Mouse (Mus musculus): Measurements from ENCODE around the gene Dyrk1b. TPM values are rescaled to one million over a fixed set of nuclear protein-coding genes. Genes with fewer than 3 reads are reported as not detected.

Dyrk1b gene
- polyA plus RNA-seq, 1 experiment from 2014 or later: 15.2 TPM

DNA sequence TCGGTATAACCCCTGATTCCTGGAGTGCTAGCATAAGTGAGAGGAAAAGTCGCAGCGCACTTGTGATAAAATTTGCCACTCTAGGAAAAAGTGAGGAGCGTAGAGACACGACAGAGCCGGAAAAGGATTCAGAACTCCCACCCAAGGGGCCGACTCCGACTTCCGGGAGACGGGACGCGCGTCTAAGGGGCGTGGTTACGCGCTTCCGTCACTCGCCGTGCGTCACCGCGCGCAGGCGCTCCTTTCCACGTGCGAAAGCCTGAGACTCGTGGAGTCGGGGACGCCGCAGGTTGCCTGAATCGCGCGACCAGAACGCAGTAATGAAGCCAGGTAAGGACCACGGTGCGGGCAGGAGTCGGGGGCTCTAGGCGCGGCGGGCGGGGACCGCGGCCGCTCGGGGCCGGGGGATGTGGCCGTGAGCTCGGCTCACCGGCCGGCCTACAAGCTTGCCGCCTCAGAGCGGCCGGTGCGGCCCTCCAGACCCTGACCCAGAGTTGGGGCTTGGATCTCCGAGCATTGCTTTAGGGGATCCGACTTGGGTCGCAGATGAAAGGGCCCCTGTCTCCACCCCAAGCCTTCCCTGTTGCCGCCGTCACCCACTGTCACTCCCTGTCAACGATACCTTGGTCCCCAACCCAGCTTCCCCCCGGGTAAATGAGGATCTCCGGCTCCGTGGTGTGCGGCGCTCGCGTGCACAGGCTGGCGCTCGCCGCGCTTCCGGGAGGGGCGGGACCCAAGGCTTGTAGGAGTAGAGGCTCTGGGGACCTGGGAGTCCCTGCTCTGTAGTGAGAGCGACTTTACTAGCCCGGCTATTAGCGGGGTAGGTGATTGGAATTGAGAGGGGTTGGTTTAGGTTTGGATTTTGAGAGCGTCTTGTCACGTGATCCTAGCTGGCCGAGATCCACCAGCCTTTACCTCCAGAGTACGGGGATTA lies 9.5 kb upstream of the Dyrk1b start, which contains the start of gene Fbl:
TSS of gene Fbl (plus strand) at position 222 of the 934 bp plus-strand sequence.
- Histone ChIP-seq H3K4me3 (replicated peaks) (peak within 1 kb of the TSS; percentile 97), H3K27me3 (no peaks in the 10 kb centered on the region), H3K4me1 (peaks cover 33% of the 10 kb centered on the region), H3K27ac (replicated peaks) (peak within 1 kb of the TSS; percentile 92), H3K9me3 (replicated peaks) (no peaks in the 10 kb centered on the region), H3K9ac (peak within 1 kb of the TSS; percentile 79), H3K36me3 (no peaks in the 10 kb centered on the region), H3K4me2 (replicated peaks) (peak within 1 kb of the TSS; percentile 92)
- WGBS: under 1% methylated on average over 80 of the region's 80 CpGs
- peak; percentile 91 for ATAC-seq (ENCODE audit: insufficient number of reproducible peaks, low FRiP score, low TSS enrichment, low read depth)

DNA sequence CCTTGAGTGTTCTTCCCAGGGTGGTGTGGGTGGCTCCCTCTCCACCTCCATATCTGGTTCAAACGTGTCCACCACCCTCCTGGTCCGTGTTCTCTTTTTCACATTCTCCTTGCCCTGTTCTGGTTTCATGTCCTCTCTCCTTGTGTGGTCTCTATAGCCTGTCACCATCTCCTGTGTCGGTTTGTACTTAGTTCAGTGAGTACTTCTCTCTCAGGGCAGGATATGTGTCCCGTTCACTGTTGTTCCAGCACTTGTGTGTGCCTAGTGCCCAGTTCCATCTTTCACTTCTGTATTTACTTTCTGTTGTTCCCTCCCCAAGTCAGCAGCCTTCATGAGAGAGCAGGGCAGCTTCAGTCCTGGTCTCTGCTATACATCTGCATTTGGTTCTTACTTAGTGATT lies 3.9 kb upstream of the Dyrk1b start:
- Histone ChIP-seq H3K4me3 (replicated peaks) (no peak overlapping the region), H3K9ac (no peak overlapping the region), H3K36me3 (peaks cover 35% of the 10 kb centered on the region), H3K9me3 (replicated peaks) (no peaks in the 10 kb centered on the region), H3K27me3 (no peaks in the 10 kb centered on the region), H3K4me1 (peaks cover 21% of the 10 kb centered on the region), H3K27ac (replicated peaks) (no peak overlapping the region), H3K4me2 (replicated peaks) (no peak overlapping the region)
- no peak for ATAC-seq (ENCODE audit: insufficient number of reproducible peaks, low FRiP score, low TSS enrichment, low read depth)
- 78% methylated on average over 4 of the region's 4 CpGs for WGBS

DNA sequence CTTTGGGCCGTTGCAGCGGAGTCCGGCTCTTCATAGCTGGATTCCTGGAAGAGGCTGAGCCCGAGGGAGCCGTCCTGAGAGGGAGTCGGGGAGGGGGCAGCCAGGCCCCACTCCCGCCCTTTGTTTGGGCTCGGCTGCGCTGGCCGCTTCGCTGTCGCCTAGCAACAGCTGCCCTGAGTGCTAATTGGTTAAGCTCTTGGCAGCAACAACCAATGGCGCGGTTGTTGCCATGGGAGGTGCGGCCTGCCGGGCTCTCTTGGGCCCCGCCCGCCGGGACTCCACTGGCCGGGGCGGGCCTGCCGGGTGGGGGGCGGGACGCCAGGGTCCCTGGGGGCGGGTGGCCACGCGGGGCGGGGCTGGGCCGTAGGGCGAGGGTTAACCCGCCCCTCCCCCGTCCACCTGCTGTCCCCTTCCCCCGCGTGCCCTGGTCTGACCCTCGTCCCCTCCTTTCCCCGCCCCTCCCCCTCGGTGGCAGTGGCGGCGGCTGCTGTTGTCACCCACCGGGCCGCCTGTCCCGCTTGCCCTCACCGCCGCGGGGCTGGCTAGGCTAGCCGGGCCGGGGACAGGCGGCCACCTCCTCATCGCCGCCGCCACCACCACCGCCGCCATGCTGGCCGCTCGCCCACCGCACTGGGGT lies 590 bp downstream of the Dyrk1b start:
- ATAC-seq (ENCODE audit: insufficient number of reproducible peaks, low FRiP score, low TSS enrichment, low read depth): peak; percentile 94
- Histone ChIP-seq H3K27me3 (no peaks in the 10 kb centered on the region), H3K36me3 (peaks cover 73% of the 10 kb centered on the region), H3K4me1 (peaks cover 13% of the 10 kb centered on the region), H3K4me2 (replicated peaks) (peak overlapping the region; percentile 82), H3K9ac (peak overlapping the region; percentile 81), H3K27ac (replicated peaks) (peak overlapping the region; percentile 91), H3K4me3 (replicated peaks) (peak overlapping the region; percentile 99), H3K9me3 (replicated peaks) (no peaks in the 10 kb centered on the region)
- WGBS: under 1% methylated on average over 42 of the region's 56 CpGs

DNA sequence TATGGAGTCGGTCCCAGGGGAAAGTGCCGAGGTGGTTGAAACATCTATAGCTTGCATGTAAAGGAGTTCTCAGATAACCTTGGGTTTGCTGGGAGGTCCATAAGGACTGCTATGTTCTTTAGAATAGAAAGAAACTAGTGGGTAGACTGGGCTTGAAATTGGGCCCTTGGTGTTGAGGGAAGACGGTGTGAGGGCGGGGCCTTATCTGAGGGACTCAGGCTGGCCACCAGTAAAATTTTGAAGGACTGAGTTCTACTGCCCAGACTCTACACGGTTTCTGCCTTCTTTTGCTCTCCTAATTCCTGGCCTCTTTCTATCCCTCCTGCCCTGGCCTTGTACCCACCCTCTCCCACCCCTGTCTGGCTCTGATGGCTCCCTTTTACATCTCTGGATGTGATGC lies 1.6 kb downstream of the Dyrk1b start:
- no peak for ATAC-seq (ENCODE audit: insufficient number of reproducible peaks, low FRiP score, low TSS enrichment, low read depth)
- H3K27me3 ChIP-seq: no peaks in the 10 kb centered on the region
- peak overlapping the region; percentile 82 for H3K4me2 ChIP-seq (replicated peaks)
- WGBS: 80% methylated on average over 5 of the region's 5 CpGs
- H3K27ac ChIP-seq (replicated peaks): no peak overlapping the region
- no peaks in the 10 kb centered on the region for H3K9me3 ChIP-seq (replicated peaks)
- peak overlapping the region; percentile 81 for H3K9ac ChIP-seq
- H3K4me1 ChIP-seq: peaks cover 13% of the 10 kb centered on the region
- H3K36me3 ChIP-seq: peaks cover 73% of the 10 kb centered on the region
- peak overlapping the region; percentile 99 for H3K4me3 ChIP-seq (replicated peaks)

DNA sequence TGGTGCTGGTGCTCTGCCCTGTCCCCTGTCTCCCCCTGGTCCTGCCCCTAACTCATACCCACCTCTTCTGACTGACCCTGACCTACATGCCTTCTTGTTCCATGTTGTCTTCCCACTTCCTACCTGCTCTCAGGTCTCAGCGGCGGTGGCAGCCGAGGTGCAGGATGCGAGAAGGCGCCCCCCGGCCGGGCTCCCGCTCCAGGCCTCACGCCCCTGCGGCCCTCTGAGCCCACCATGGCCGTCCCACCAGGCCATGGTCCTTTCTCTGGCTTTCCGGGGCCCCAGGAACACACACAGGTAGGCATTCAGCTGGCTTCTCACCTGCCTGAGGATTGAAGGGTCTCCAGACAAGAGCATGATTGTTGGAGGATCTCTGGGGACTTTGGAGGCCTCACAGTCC lies 2.1 kb downstream of the Dyrk1b start:
- no peak overlapping the region for H3K4me2 ChIP-seq (replicated peaks)
- WGBS: 95% methylated on average over 12 of the region's 12 CpGs
- no peaks in the 10 kb centered on the region for H3K27me3 ChIP-seq
- no peak for ATAC-seq (ENCODE audit: insufficient number of reproducible peaks, low FRiP score, low TSS enrichment, low read depth)
- no peak overlapping the region for H3K9ac ChIP-seq
- peaks cover 73% of the 10 kb centered on the region for H3K36me3 ChIP-seq
- peaks cover 13% of the 10 kb centered on the region for H3K4me1 ChIP-seq
- no peak overlapping the region for H3K4me3 ChIP-seq (replicated peaks)
- H3K27ac ChIP-seq (replicated peaks): no peak overlapping the region
- no peaks in the 10 kb centered on the region for H3K9me3 ChIP-seq (replicated peaks)

DNA sequence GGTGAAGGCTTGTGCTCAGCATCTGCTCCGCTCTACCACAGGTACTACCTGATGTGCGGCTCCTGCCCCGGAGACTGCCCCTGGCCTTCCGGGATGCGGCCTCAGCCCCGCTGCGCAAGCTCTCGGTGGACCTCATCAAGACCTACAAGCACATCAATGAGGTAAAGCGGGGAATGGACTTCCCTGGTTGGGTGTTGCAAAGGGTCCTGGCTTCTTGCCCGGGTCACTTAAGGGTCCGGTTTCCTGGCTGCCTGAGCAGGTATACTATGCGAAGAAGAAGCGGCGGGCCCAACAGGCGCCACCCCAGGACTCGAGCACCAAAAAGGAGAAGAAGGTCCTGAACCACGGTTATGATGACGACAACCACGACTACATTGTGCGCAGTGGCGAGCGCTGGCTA lies 3.1 kb downstream of the Dyrk1b start:
- Histone ChIP-seq H3K27ac (replicated peaks) (no peak overlapping the region), H3K27me3 (no peaks in the 10 kb centered on the region), H3K9ac (no peak overlapping the region), H3K4me3 (replicated peaks) (no peak overlapping the region), H3K4me1 (peaks cover 13% of the 10 kb centered on the region), H3K9me3 (replicated peaks) (no peaks in the 10 kb centered on the region), H3K36me3 (peaks cover 74% of the 10 kb centered on the region), H3K4me2 (replicated peaks) (no peak overlapping the region)
- ATAC-seq (ENCODE audit: insufficient number of reproducible peaks, low FRiP score, low TSS enrichment, low read depth): no peak
- 96% methylated on average over 22 of the region's 22 CpGs for WGBS

DNA sequence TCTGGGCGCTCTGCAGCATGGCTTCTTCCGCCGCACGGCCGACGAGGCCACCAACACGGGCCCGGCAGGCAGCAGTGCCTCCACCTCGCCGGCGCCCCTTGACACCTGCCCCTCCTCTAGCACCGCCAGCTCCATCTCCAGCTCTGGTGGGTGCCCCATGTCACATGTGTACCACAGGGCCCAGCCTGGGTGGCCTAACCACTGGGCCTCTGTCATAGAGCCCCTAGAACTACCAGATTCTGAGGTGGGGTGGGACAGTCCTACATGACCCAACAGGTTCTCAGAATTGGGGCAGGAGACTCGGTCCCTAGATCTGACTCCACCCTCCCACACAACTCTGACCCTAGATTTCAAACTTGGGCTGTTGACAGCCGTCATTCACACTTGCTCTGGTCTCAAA lies 6.6 kb downstream of the Dyrk1b start:
- WGBS: 93% methylated on average over 14 of the region's 14 CpGs
- no peaks in the 10 kb centered on the region for H3K9me3 ChIP-seq (replicated peaks)
- ATAC-seq (ENCODE audit: insufficient number of reproducible peaks, low FRiP score, low TSS enrichment, low read depth): no peak
- H3K27ac ChIP-seq (replicated peaks): no peak overlapping the region
- H3K4me3 ChIP-seq (replicated peaks): no peak overlapping the region
- H3K4me1 ChIP-seq: peaks cover 6% of the 10 kb centered on the region
- no peak overlapping the region for H3K9ac ChIP-seq
- no peaks in the 10 kb centered on the region for H3K27me3 ChIP-seq
- H3K4me2 ChIP-seq (replicated peaks): no peak overlapping the region
- H3K36me3 ChIP-seq: peaks cover 95% of the 10 kb centered on the region

DNA sequence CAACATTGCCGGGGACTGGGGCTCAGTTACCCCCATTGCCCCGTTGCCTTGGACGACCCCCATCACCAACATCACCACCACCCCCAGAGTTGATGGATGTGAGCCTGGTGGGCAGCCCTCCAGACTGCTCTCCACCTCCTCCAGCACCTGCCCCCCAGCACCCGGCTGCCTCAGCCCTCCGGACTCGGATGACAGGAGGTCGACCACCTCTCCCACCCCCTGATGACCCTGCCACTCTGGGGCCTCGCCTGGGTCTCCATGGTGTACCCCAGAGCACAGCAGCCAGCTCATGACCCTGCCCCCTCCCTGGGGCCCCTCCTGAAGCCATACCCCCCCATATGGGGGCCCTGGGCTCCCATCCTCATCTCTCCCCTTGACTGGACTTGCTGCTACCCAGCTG lies 7.4 kb downstream of the Dyrk1b start:
- H3K4me3 ChIP-seq (replicated peaks): no peak overlapping the region
- no peak overlapping the region for H3K9ac ChIP-seq
- no peaks in the 10 kb centered on the region for H3K4me1 ChIP-seq
- no peak for ATAC-seq (ENCODE audit: insufficient number of reproducible peaks, low FRiP score, low TSS enrichment, low read depth)
- peaks cover 96% of the 10 kb centered on the region for H3K36me3 ChIP-seq
- H3K9me3 ChIP-seq (replicated peaks): no peaks in the 10 kb centered on the region
- H3K4me2 ChIP-seq (replicated peaks): no peak overlapping the region
- H3K27me3 ChIP-seq: no peaks in the 10 kb centered on the region
- no peak overlapping the region for H3K27ac ChIP-seq (replicated peaks)
- 88% methylated on average over 8 of the region's 8 CpGs for WGBS

DNA sequence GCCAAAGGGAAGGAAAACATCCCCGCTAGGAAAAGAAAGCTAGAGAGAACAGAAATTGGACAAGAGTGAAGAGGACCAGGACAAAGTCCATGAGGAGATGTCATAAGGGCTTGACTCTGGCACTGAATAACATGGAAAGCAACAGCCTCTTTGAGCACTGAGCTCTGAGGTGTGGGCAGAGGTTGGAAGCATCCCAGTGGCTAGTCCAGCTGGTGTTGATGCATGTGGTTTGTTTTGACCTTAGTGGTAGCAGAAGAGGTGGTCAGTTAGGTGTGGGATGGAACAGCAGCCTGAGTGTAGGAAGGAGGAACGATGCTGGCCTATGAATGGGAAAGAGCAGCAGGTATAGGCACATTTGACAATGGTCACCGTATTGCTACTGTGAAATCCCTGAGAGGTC lies 12.2 kb downstream of the Dyrk1b start:
- no peak overlapping the region for H3K27ac ChIP-seq (replicated peaks)
- H3K36me3 ChIP-seq: peaks cover 84% of the 10 kb centered on the region
- H3K4me3 ChIP-seq (replicated peaks): no peak overlapping the region
- no peaks in the 10 kb centered on the region for H3K27me3 ChIP-seq
- H3K9ac ChIP-seq: no peak overlapping the region
- no peaks in the 10 kb centered on the region for H3K4me1 ChIP-seq
- H3K9me3 ChIP-seq (replicated peaks): no peaks in the 10 kb centered on the region
- H3K4me2 ChIP-seq (replicated peaks): no peak overlapping the region
- ATAC-seq (ENCODE audit: insufficient number of reproducible peaks, low FRiP score, low TSS enrichment, low read depth): no peak
- 96% methylated on average over 3 of the region's 3 CpGs for WGBS

DNA sequence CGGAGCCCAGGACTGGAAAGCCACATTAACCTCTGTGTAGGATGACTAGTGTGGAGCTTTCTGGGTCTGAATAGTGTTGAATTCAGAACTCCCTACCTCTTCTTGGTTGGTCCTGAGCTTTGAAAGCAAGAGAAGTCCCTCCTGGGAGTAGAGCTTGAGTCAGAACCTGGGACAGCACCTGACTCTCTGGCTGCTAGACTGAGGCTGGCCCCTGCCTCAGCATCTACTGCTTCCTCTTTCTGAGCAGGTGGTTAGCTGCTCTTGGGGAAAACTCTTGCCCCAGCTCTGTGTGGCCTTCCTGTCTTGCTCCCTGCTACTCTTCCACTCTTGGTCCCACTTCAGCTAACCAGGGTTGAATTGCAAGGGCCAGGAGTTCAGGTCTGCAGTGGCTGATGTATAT lies 12.6 kb downstream of the Dyrk1b start:
- Histone ChIP-seq H3K27me3 (no peaks in the 10 kb centered on the region), H3K36me3 (peaks cover 80% of the 10 kb centered on the region), H3K4me3 (replicated peaks) (no peak overlapping the region), H3K9me3 (replicated peaks) (no peaks in the 10 kb centered on the region), H3K27ac (replicated peaks) (no peak overlapping the region), H3K4me1 (no peaks in the 10 kb centered on the region), H3K9ac (no peak overlapping the region), H3K4me2 (replicated peaks) (no peak overlapping the region)
- WGBS: 96% methylated on average over 1 of the region's 1 CpGs
- ATAC-seq (ENCODE audit: insufficient number of reproducible peaks, low FRiP score, low TSS enrichment, low read depth): no peak

DNA sequence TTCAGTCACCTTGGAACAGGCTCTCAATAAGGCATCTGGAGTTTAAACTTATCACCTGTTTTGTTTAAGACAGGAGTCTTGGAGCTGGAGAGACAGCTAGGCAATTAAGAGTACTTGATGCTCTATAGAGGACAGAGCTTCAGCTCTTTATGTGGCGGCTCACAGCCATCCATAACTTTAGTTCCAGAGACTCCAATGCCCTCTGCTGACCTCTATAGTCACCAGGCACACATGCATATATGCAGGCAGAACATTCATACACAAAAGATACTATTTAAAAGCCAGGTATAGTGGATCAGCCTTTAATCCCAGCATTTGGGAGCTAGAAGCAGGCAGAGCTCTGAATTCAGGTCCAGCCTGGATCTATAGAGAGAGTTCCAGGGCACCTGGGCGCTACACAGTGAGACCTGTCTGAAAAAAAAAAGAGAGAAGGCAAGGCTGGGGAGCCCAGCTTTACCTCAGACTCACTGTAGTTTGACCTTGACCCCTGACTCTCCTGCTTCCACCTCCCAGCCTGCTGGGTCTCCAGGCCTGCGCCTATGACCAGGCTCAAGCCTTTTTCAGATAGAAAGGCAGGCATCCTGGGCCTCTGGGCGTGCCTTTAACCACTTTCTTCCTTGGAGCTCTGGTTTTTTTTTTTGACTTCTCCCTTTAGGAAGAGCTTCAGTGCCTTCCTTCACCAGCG lies 16.3 kb downstream of the Dyrk1b start:
- WGBS: 87% methylated on average over 5 of the region's 5 CpGs
- Histone ChIP-seq H3K27ac (replicated peaks) (no peak overlapping the region), H3K4me3 (replicated peaks) (no peak overlapping the region), H3K4me1 (no peaks in the 10 kb centered on the region), H3K4me2 (replicated peaks) (no peak overlapping the region), H3K9me3 (replicated peaks) (no peaks in the 10 kb centered on the region), H3K9ac (no peak overlapping the region), H3K27me3 (no peaks in the 10 kb centered on the region), H3K36me3 (peaks cover 55% of the 10 kb centered on the region)
- no peak for ATAC-seq (ENCODE audit: insufficient number of reproducible peaks, low FRiP score, low TSS enrichment, low read depth)

Measured in embryonic facial prominence, embryonic 15.5 days (tissue).